Mouse (Mus musculus) midbrain, postnatal 0 days (tissue): ENCODE data around the gene Spdl1. TPM values are rescaled to one million over a fixed set of nuclear protein-coding genes. Genes with fewer than 3 reads are reported as not detected.
"Not testable (repeated sequence)": the region's sequence is repeated elsewhere in the genome, so short reads cannot be mapped to it uniquely, and the experiment has no call there.

Experiments
- ATAC-seq: fragments of 200-750 bp; cut with Nextera tagmentation; 2 replicates; pipeline ENCODE4 v1.8.0; 2017; ENCODE audit warnings: moderate number of reproducible peaks, mild to moderate bottlenecking, moderate TSS enrichment, moderate library complexity; ENCODE audit not compliant: low FRiP score
- DNase-seq: peaks from one replicate; pipeline ENCODE4 v3.0.0-alpha.2; 2015; ENCODE audit warnings: low spot score
- H3K27ac ChIP-seq: fragments of 300-500 bp; sonication (generic); 2 replicates; pipeline ENCODE4 v1.5.1; 2014; ENCODE audit warnings: low read depth, mild to moderate bottlenecking, low read length, mixed read lengths
- H3K27me3 ChIP-seq: fragments of 300-500 bp; sonication (generic); 2 replicates; pipeline ENCODE4 v1.6.1; 2014; ENCODE audit warnings: low read length, control low read depth, mixed read lengths; ENCODE audit not compliant: insufficient read depth
- H3K36me3 ChIP-seq: fragments of 300-500 bp; sonication (generic); 2 replicates; pipeline ENCODE4 v1.6.1; 2014; ENCODE audit warnings: low read length, control low read depth, mixed read lengths; ENCODE audit not compliant: insufficient read depth
- H3K4me1 ChIP-seq: fragments of 300-500 bp; sonication (generic); 2 replicates; pipeline ENCODE4 v1.6.1; 2014; ENCODE audit warnings: mild to moderate bottlenecking, control low read depth, antibody characterized with exemption, low read length, mixed read lengths; ENCODE audit not compliant: insufficient read depth
- H3K4me2 ChIP-seq: fragments of 300-500 bp; sonication (generic); 2 replicates; pipeline ENCODE4 v1.6.1; 2014; ENCODE audit warnings: low read depth, mild to moderate bottlenecking, low read length, mixed read lengths; ENCODE audit not compliant: poor library complexity, severe bottlenecking
- H3K4me3 ChIP-seq: fragments of 300-500 bp; sonication (generic); 2 replicates; pipeline ENCODE4 v1.5.1; 2014; ENCODE audit warnings: low read depth, mild to moderate bottlenecking, low read length, moderate library complexity
- H3K9ac ChIP-seq: fragments of 300-500 bp; sonication (generic); replicated peaks from 2 replicates; pipeline ENCODE4 v1.6.1; 2014; ENCODE audit warnings: mild to moderate bottlenecking, low read length, moderate library complexity, mixed read lengths; ENCODE audit not compliant: poor library complexity, severe bottlenecking
- H3K9me3 ChIP-seq: fragments of 300-500 bp; sonication (generic); 2 replicates; pipeline ENCODE4 v1.6.1; 2016; ENCODE audit warnings: low read length, control low read depth
- CTCF ChIP-seq: IDR thresholded peaks from 2 replicates; pipeline ENCODE4 v1.5.1; 2016; ENCODE audit warnings: antibody characterized with exemption, mild to moderate bottlenecking
- WGBS: fragments of 180-500 bp; shearing (Covaris S2); extraction: QIAGEN DNeasy Blood & Tissue Kit; methylation state at CpG from one replicate; pipeline ENCODE4 v1.1.7; 2014; 5-methylcytosine and 5-hydroxymethylcytosine counted together
- polyA plus RNA-seq: library from polyadenylated mRNA; unstranded; fragments of >200 nt; fragmentation: Nextera tagmentation; extraction: Ambion mirVana; gene quantifications from 2 replicates; pipeline ENCODE4 v1.2.1, GENCODE M21; 2015
- total RNA-seq: library from RNA; depleted of rRNA; stranded (reverse); fragments of >200 nt; gene quantifications from 2 replicates; pipeline ENCODE4 v1.2.3, GENCODE M21; 2014

Spdl1 gene
- total and polyA plus RNA-seq, 2 experiments from 2014 or later, result 0.77 to 0.93 TPM

GRCm38 (mm10) chr11:34827803-34828202 lies 5.6 kb downstream of the Spdl1 start:
- Histone ChIP-seq H3K36me3 (no peaks in the 10 kb centered on the region), H3K4me3 (no peak overlapping the region), H3K9ac (no peak overlapping the region), H3K4me2 (no peak overlapping the region), H3K27me3 (no peaks in the 10 kb centered on the region), H3K9me3 (no peaks in the 10 kb centered on the region), H3K4me1 (peaks cover 2% of the 10 kb centered on the region; the same call in 1 of the 2 replicates), H3K27ac (no peak overlapping the region)
- ATAC-seq, result no peak
- TF ChIP-seq CTCF, result no peak
- DNase-seq, result no peak
- 96% methylated on average over 3 of the region's 3 CpGs for WGBS

GRCm38 (mm10) chr11:34826940-34827339 lies 6.5 kb downstream of the Spdl1 start:
- Histone ChIP-seq H3K9ac (no peak overlapping the region), H3K4me3 (no peak overlapping the region), H3K4me2 (no peak overlapping the region), H3K36me3 (peaks cover 5% of the 10 kb centered on the region; the same call in 1 of the 2 replicates), H3K9me3 (no peaks in the 10 kb centered on the region), H3K27ac (no peak overlapping the region), H3K27me3 (no peaks in the 10 kb centered on the region), H3K4me1 (no peaks in the 10 kb centered on the region)
- WGBS, result 88% methylated on average over 2 of the region's 2 CpGs
- DNase-seq (no peak), ATAC-seq (no peak)
- no peak for TF ChIP-seq CTCF

- Histone ChIP-seq H3K27ac (no peak overlapping the region), H3K4me1 (no peaks in the 10 kb centered on the region), H3K4me2 (no peak overlapping the region), H3K36me3 (peaks cover 10% of the 10 kb centered on the region; the same call in 1 of the 2 replicates), H3K9me3 (no peaks in the 10 kb centered on the region), H3K27me3 (no peaks in the 10 kb centered on the region), H3K4me3 (no peak overlapping the region), H3K9ac (no peak overlapping the region)
- WGBS, result 94% methylated on average over 4 of the region's 4 CpGs
- ATAC-seq (no peak), DNase-seq (no peak)
- TF ChIP-seq CTCF, result no peak
Observed at GRCm38 (mm10) chr11:34824791-34825190, 8.7 kb downstream of the Spdl1 start.

GRCm38 (mm10) chr11:34814767-34815166 lies 18.7 kb downstream of the Spdl1 start:
- H3K27ac ChIP-seq, result no peak overlapping the region
- ATAC-seq, result no peak

GRCm38 (mm10) chr11:34814319-34814718 lies 19.1 kb downstream of the Spdl1 start:
- H3K4me3 ChIP-seq, result no peak overlapping the region
- no peaks in the 10 kb centered on the region for H3K9me3 ChIP-seq
- H3K9ac ChIP-seq, result no peak overlapping the region
- DNase-seq (no peak), ATAC-seq (no peak)
- H3K36me3 ChIP-seq, result no peaks in the 10 kb centered on the region
- H3K4me2 ChIP-seq, result no peak overlapping the region
- H3K4me1 ChIP-seq, result no peaks in the 10 kb centered on the region
- no peak for TF ChIP-seq CTCF
- no peak overlapping the region for H3K27ac ChIP-seq
- H3K27me3 ChIP-seq, result no peaks in the 10 kb centered on the region
- WGBS, result 83% methylated on average over 6 of the region's 6 CpGs

More at GRCm38 (mm10) chr11:34814767-34815166, 18.7 kb downstream of the Spdl1 start:
- 8% methylated on average over 2 of the region's 2 CpGs for WGBS
- H3K27me3 ChIP-seq, result no peaks in the 10 kb centered on the region
- no peak overlapping the region for H3K4me3 ChIP-seq
- peak; percentile 84 for DNase-seq
- H3K9me3 ChIP-seq, result no peaks in the 10 kb centered on the region
- H3K4me2 ChIP-seq, result no peak overlapping the region
- peak; percentile 76 for TF ChIP-seq CTCF
- H3K36me3 ChIP-seq, result no peaks in the 10 kb centered on the region
- H3K9ac ChIP-seq, result no peak overlapping the region
- H3K4me1 ChIP-seq, result no peaks in the 10 kb centered on the region

- not testable (repeated sequence) for H3K27me3 ChIP-seq, H3K36me3 ChIP-seq, H3K9me3 ChIP-seq, H3K4me3 ChIP-seq, ATAC-seq, H3K27ac ChIP-seq, H3K4me1 ChIP-seq, H3K9ac ChIP-seq, H3K4me2 ChIP-seq
- 77% methylated on average over 4 of the region's 4 CpGs for WGBS
- DNase-seq, result peak; percentile 8
Observed at GRCm38 (mm10) chr11:34805026-34805425, 28.4 kb downstream of the Spdl1 start.

GRCm38 (mm10) chr11:34798066-34798465 lies 35.4 kb downstream of the Spdl1 start:
- not testable (repeated sequence) for H3K4me1 ChIP-seq, DNase-seq, H3K4me3 ChIP-seq, ATAC-seq, H3K4me2 ChIP-seq, H3K36me3 ChIP-seq, H3K9me3 ChIP-seq, H3K27ac ChIP-seq, H3K27me3 ChIP-seq, H3K9ac ChIP-seq
- 80% methylated on average over 8 of the region's 8 CpGs for WGBS
